Mouse (Mus musculus) small intestine, adult 2 months (tissue): ENCODE data around the gene Zfhx2.

Experiments used
- CTCF ChIP-seq: fragments of 200-500 bp; IDR thresholded peaks from 2 replicates; pipeline ENCODE4 v1.5.1; 2012; ENCODE audit warnings: low read depth, mild to moderate bottlenecking, control low read depth, inconsistent platforms, low read length, moderate library complexity, mixed read lengths; ENCODE audit not compliant: insufficient replicate concordance, insufficient read length; ENCODE audit errors: extremely low read depth
- POLR2A ChIP-seq: fragments of 200-500 bp; IDR thresholded peaks from 2 replicates; pipeline ENCODE4 v1.6.1; 2012; ENCODE audit warnings: low read depth, mild to moderate bottlenecking, control low read depth, inconsistent platforms, low read length, moderate library complexity

- no peak for TF ChIP-seq CTCF
- TF ChIP-seq POLR2A = no peak
These were observed 6.7 kb downstream of the Zfhx2 start for GRCm38 (mm10) chr14:55085324-55086008.
